Mouse (Mus musculus) lung, postnatal 0 days (tissue): ENCODE results near the gene Tcf7. TPM values are rescaled to one million over a fixed set of nuclear protein-coding genes. Genes with fewer than 3 reads are reported as not detected.

ENCODE experiments used
- ATAC-seq: fragments of 200-750 bp; cut with Nextera tagmentation; 2 replicates; pipeline ENCODE4 v1.8.0; 2017; ENCODE audit warnings: moderate library complexity
- DNase-seq: peaks from one replicate; pipeline ENCODE4 v3.0.0-alpha.2; 2016; ENCODE audit warnings: low spot score
- H3K27ac ChIP-seq: fragments of 300-500 bp; sonication (generic); 2 replicates; pipeline ENCODE4 v1.5.1; 2014; ENCODE audit warnings: antibody characterized with exemption, mild to moderate bottlenecking, low read length, mixed read lengths
- H3K27me3 ChIP-seq: fragments of 300-500 bp; sonication (generic); replicated peaks from 2 replicates; pipeline ENCODE4 v1.6.1; 2014; ENCODE audit warnings: low read length, mixed read lengths; ENCODE audit not compliant: insufficient read depth
- H3K36me3 ChIP-seq: fragments of 300-500 bp; sonication (generic); 2 replicates; pipeline ENCODE4 v1.6.1; 2014; ENCODE audit warnings: low read length, mixed read lengths; ENCODE audit not compliant: insufficient read depth
- H3K4me1 ChIP-seq: fragments of 300-500 bp; sonication (generic); 2 replicates; pipeline ENCODE4 v1.6.1; 2014; ENCODE audit warnings: antibody characterized with exemption, low read depth, low read length, mixed read lengths; ENCODE audit not compliant: insufficient read depth
- H3K4me2 ChIP-seq: fragments of 300-500 bp; sonication (generic); replicated peaks from 2 replicates; pipeline ENCODE4 v1.6.1; 2014; ENCODE audit warnings: low read depth, mild to moderate bottlenecking, low read length, moderate library complexity, mixed read lengths
- H3K4me3 ChIP-seq: fragments of 300-500 bp; sonication (generic); 2 replicates; pipeline ENCODE4 v1.5.1; 2014; ENCODE audit warnings: low read depth, low read length
- H3K9ac ChIP-seq: fragments of 300-500 bp; sonication (generic); replicated peaks from 2 replicates; pipeline ENCODE4 v1.6.1; 2014; ENCODE audit warnings: low read depth, mild to moderate bottlenecking
- H3K9me3 ChIP-seq: fragments of 300-500 bp; sonication (generic); 2 replicates; pipeline ENCODE4 v1.6.1; 2016; ENCODE audit warnings: low read length, mixed read lengths
- CTCF ChIP-seq: IDR thresholded peaks from 2 replicates; pipeline ENCODE4 v1.5.1; 2016; ENCODE audit warnings: antibody characterized with exemption, mild to moderate bottlenecking
- EP300 ChIP-seq: IDR thresholded peaks from 2 replicates; pipeline ENCODE4 v1.6.1; 2016; ENCODE audit warnings: antibody characterized with exemption, mild to moderate bottlenecking, control low read depth
- polyA plus RNA-seq: library from polyadenylated mRNA; unstranded; fragments of >200 nt; fragmentation: Nextera tagmentation; extraction: Ambion mirVana; gene quantifications from 2 replicates; pipeline ENCODE4 v1.2.1, GENCODE M21; 2015

Tcf7 gene
- polyA plus RNA-seq, 1 experiment from 2014 or later, result 14.7 TPM

DNA sequence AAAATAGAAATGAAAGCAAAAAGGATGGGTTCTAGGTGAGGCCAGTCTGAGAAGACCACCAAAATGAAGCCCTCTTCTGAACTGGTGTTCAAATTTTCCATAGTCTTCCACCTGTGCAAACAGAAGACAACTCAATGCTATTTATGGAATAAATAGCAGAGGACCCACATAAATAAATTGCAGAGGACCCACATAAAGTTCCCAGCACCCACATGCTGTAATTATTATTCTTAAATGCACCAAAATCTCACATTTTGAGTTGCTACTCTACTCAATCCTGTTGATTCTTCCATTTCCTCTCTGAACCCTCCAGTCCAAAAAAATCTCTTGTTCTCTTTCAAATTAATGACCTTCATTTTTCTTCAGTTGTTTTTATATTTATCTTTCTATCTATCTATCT, 68.9 kb downstream of the Tcf7 start, which contains the start of gene Olfr1371:
Gene Olfr1371, minus strand, starts transcription at position 101 of the 400 bp plus-strand sequence.
- no peak for TF ChIP-seq CTCF
- no peak for TF ChIP-seq EP300
- no peak within 1 kb of the TSS for H3K4me2 ChIP-seq
- H3K27ac ChIP-seq, result no peak within 1 kb of the TSS
- no peaks in the 10 kb centered on the region for H3K9me3 ChIP-seq
- no peak within 1 kb of the TSS for H3K4me3 ChIP-seq
- no peaks in the 10 kb centered on the region for H3K36me3 ChIP-seq
- no peak within 1 kb of the TSS for H3K9ac ChIP-seq
- DNase-seq (no peak), ATAC-seq (no peak)
- H3K4me1 ChIP-seq, result no peaks in the 10 kb centered on the region
- no peaks in the 10 kb centered on the region for H3K27me3 ChIP-seq

Other genes with a start within 250 kb of the Tcf7 start
- gene Ppp2ca, start 184.3 kb downstream of the Tcf7 start, polyA plus RNA-seq, result 42.1 and 44.8 TPM in 2 replicates
- not detected in 2 replicates for gene Olfr1373, start 137.5 kb downstream of the Tcf7 start, polyA plus RNA-seq
- not detected in 2 replicates for gene Olfr1371, start 69.0 kb downstream of the Tcf7 start, polyA plus RNA-seq
- gene Skp1a, start 51.0 kb downstream of the Tcf7 start, polyA plus RNA-seq, result 552 and 571 TPM in 2 replicates
- 127 and 140 TPM in 2 replicates for gene Vdac1, start 77.8 kb upstream of the Tcf7 start, polyA plus RNA-seq
- gene 9530068E07Rik, start 113.4 kb upstream of the Tcf7 start, polyA plus RNA-seq, result 151 and 155 TPM in 2 replicates